Mouse (Mus musculus): Measurements from ENCODE around the gene Mdn1. TPM values are rescaled to one million over a fixed set of nuclear protein-coding genes. Genes with fewer than 3 reads are reported as not detected.
A peak's percentile ranks its signal among the peaks of the same experiment; 100 is the strongest.

The Mdn1 gene
- total RNA-seq, 2 experiments from 2014 or later, result 29.3 to 30.0 TPM

DNA sequence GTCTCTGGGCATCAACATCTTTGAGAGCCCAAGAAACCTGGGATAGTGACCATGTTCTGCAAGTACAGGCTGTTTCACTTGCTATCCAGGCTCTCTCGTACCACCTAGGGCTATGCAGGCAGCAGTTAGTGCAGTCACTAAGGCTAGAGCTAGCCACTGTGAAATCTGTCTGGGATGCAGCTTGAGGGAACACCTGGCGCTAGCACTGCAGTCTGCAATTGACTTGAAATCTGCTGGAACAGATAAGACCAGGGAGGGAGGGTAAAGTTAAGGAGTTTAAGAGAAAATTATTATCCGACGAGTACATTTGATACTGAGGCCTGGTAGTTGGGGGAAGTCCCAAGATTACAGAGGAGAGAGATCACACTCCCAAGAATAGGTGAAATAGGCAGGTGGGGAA lies 123.1 kb downstream of the Mdn1 start:
- no peak for DNase-seq (ENCODE audit: low spot score in 2 of 2)

DNA sequence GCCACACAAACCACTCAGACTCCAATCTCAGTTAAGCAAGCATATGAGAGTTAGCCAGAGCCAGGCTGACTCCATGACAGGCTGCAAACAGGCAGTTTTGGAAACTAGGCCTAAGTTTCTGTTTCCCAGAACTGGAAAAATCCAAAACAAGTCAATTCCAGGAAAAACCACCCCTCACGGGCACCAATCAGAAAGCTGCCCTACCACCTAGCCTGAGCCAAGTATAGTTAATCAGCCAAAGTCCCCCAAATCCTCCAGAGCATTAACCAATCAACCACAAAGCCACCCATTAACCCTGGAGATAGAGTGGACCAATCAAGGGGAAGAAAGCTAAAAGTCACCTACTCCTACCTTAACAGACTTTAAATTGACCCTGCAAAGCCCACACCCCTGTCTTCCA lies 130.2 kb downstream of the Mdn1 start:
- DNase-seq (ENCODE audit: low spot score in 2 of 2), result no peak

DNA sequence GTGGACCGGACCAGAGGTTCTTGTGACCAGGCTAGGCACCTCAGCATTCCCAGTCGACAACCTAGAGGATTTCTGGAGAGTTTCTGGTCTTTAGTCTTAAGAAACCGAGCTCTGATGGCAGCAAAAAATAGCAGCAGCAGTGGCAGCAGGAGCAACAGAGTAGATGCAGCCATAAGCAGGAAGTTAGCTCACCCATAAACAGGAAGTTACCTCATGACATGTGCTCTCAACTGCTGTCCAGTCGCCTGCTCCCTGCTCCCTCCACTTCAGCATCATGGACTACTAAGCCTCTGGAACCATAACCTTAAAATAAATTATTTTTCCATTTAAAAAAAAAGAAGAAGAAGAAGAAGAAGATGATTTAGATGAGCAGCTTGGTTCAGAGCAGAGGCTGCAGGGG lies 132.1 kb downstream of the Mdn1 start:
- no peak for DNase-seq (ENCODE audit: low spot score in 2 of 2)

DNA sequence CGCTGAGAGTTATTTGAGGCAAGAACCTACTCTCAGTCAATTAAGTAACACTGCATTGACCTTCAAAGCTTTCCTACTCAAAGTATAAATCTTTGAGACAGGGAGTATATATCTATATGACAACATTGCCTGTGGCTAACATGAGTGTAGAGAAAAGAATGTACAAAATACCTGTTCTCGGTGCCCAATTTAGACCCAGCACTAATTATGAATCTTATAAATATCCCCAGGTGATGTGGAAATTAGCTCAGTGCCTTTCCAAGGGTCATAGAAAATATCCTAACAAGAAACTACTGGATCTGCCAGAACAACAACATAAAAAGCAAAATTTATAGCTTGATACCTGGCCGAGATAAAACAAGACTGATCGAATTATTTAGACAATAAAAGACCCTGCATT lies 142.1 kb downstream of the Mdn1 start:
- no peak for DNase-seq (ENCODE audit: low spot score in 2 of 2)

DNA sequence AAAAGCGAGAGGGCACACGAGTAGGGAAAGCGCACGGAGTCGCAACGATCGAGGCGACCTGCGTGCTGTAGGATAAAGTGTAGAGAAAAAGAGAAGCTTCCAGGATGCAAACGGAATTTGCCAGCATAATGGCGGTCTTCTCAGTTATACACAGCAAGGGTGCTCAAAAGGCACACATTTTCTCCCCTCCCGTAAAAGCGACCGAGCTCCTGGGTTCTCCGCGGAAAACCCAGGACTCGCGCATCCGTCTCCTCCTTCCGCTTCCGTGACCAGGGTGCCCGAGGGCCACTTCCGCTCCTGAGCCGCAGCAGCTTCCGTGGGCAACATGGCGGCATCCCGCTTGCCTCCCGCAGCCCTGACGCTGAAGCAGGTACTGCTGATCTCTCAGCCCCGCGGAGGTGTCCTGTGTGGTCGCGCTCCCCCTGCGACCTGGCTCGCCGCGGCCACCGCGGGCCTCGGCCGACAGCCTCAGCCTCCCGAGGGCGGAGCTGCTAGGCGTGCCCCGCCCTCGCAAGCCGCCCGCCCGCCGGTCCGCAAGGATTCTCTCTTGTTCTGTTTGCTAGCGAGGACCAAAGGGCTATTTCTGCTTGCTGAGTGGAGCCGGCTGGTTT lies 143.2 kb downstream of the Mdn1 start, which contains the start of gene Lyrm2:
Lyrm2 (plus strand) TSS at position 288 of the 611 bp plus-strand sequence.
- DNase-seq (ENCODE audit: low spot score in 2 of 2), result peak; percentile 76 to 87

DNA sequence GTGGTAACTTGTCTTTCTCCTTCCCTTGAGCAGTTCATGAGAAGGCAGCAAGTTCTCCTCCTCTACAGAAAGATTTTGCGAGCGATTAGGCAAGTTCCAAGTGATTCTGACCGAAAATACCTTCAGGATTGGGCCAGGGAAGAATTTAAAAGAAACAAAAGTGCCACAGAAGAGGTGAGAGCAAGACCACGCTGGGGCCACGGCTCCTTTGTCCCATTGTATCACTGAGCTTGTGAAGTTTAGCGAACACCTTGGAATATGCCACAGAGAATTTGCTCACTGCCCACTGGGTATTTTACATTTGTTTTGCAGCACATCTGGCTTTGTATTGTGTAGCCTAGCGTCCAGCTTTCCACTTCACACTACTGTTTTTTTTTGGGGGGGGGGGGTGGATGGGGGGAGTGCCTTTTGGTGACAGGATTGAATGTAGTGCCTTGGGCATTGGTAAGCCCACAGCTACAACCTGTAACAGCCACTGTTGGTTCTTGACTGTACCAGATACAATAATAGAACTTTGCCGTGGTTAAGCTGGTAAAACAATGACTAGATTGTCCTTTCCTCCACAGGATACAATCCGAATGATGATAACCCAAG lies 143.8 kb downstream of the Mdn1 start:
- no peak for DNase-seq (ENCODE audit: low spot score in 2 of 2)

DNA sequence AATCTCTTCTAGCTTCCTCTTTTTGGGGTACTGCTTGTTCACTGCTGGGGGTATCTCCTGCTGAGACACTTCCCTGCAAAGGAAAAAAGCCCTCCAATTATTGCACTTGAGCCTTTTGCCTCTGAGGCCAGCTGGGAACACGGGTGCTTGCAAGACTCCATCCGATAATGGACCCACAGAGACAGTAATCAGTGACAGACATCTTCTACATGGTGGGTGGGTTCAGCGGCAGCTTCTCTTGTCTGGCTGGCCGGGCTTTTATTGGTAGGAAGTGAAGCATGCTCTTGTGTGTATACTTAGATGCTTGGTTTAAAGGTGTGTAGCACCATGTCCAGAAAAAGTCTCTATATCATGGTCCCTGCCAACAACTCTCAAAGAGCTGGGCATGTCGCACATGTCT lies 160.6 kb downstream of the Mdn1 start:
- DNase-seq (ENCODE audit: low spot score in 2 of 2), result no peak

DNA sequence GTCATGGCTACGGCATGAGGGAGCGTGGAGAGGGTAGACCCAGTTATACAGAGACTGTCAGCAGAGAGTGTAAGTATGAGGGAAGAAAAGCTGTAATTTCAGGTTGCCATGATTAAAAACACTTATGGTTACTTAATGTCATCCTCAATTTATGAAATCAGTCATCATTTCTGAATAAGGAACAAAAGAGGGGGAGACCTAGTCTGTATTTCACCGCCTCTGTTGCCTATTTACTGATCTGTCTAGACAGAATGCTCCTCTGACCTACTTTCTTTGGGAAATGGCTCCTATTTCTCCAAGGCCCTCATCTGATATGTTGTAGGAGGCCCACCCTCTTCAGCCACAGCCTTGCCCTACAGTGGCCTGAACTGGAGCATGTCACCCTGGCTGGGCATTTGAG lies 163.8 kb downstream of the Mdn1 start:
- DNase-seq (ENCODE audit: low spot score in 2 of 2), result no peak

DNA sequence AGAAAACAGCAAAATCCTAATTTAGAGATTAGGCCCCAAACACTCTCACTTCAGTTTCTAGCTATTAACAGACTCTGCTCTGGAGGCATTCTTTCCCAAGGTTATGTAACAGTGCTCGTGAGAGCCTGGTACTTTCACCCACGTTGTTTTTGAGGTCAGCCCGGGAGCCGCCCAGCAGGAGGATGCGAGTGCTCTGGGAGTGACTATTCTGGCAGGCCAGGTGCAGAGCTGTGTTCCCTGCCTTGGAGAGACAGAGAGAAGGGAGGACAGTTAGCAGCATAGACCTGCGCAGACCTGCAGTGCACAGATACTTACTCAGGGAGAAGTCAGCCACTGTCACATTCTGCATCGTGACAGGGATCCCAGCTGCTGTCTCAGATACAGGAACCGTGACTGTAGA lies 167.3 kb downstream of the Mdn1 start:
- DNase-seq (ENCODE audit: low spot score in 2 of 2), result peak in 1 of 2 experiments; percentile 19

Other genes with a start within 250 kb of the Mdn1 start
- not detected for gene Gja10, start 54.4 kb upstream of the Mdn1 start, total RNA-seq (2021)
- gene Casp8ap2, start 41.7 kb upstream of the Mdn1 start, total RNA-seq (2021), result 10 to 100 TPM in 1 of 2 experiments, 1 to 10 TPM in 1; 9.2 to 10.7 TPM
- gene Lyrm2, start 143.1 kb downstream of the Mdn1 start, total RNA-seq (2021), result 10 to 100 TPM; 34.9 to 35.4 TPM